Mouse (Mus musculus) cerebral cortex, adult 2 months (tissue): ENCODE data around the gene Rps6ka3.

Experiments used
- WGBS: fragments of 180-500 bp; shearing (Covaris S2); methylation state at CpG from one replicate; pipeline ENCODE4 v1.1.7; 2018; 5-methylcytosine and 5-hydroxymethylcytosine counted together

Rps6ka3 gene

GRCm38 (mm10) chrX:159210007-159210406, at the start of gene Rps6ka3:
Rps6ka3 (plus strand) TSS chrX:159210307.
- 88% methylated on average over 4 of the region's 4 CpGs for WGBS

- 92% methylated on average over 2 of the region's 2 CpGs for WGBS
Measured at GRCm38 (mm10) chrX:159169200-159169599, 40.9 kb upstream of the Rps6ka3 start.

- WGBS, result 83% methylated on average over 2 of the region's 2 CpGs
Measured at GRCm38 (mm10) chrX:159171579-159171978, 38.5 kb upstream of the Rps6ka3 start.

- 90% methylated on average over 4 of the region's 4 CpGs for WGBS
Measured at GRCm38 (mm10) chrX:159191581-159191980, 18.5 kb upstream of the Rps6ka3 start.

GRCm38 (mm10) chrX:159200101-159200500, 10.0 kb upstream of the Rps6ka3 start:
- WGBS, result 76% methylated on average over 5 of the region's 5 CpGs

- WGBS, result 34% methylated on average over 5 of the region's 5 CpGs
Measured at GRCm38 (mm10) chrX:159210892-159211583, 931 bp downstream of the Rps6ka3 start.

- WGBS, result 22% methylated on average over 3 of the region's 3 CpGs
Measured at GRCm38 (mm10) chrX:159215253-159215652, 5.1 kb downstream of the Rps6ka3 start.

- WGBS, result 68% methylated on average over 3 of the region's 3 CpGs
Measured at GRCm38 (mm10) chrX:159222474-159222873, 12.4 kb downstream of the Rps6ka3 start.

GRCm38 (mm10) chrX:159237275-159237674, 27.2 kb downstream of the Rps6ka3 start:
- WGBS, result 6% methylated on average over 1 of the region's 1 CpGs

GRCm38 (mm10) chrX:159254001-159254884, 44.1 kb downstream of the Rps6ka3 start:
- WGBS, result 18% methylated on average over 24 of the region's 27 CpGs

GRCm38 (mm10) chrX:159255123-159255978, 45.2 kb downstream of the Rps6ka3 start:
- WGBS, result under 1% methylated on average over 54 of the region's 71 CpGs

GRCm38 (mm10) chrX:159256040-159256852, 46.1 kb downstream of the Rps6ka3 start:
- WGBS, result 5% methylated on average over 33 of the region's 57 CpGs

GRCm38 (mm10) chrX:159256921-159257421, 46.9 kb downstream of the Rps6ka3 start:
- WGBS, result 5% methylated on average over 20 of the region's 20 CpGs

GRCm38 (mm10) chrX:159264681-159265080, 54.6 kb downstream of the Rps6ka3 start:
- 54% methylated on average over 3 of the region's 3 CpGs for WGBS

GRCm38 (mm10) chrX:159286765-159287164, 76.7 kb downstream of the Rps6ka3 start:
- WGBS, result 72% methylated on average over 5 of the region's 5 CpGs

- WGBS, result 97% methylated on average over 1 of the region's 1 CpGs
Measured at GRCm38 (mm10) chrX:159295879-159296278, 85.8 kb downstream of the Rps6ka3 start.

GRCm38 (mm10) chrX:159302349-159303311, 92.5 kb downstream of the Rps6ka3 start:
- 66% methylated on average over 11 of the region's 11 CpGs for WGBS

GRCm38 (mm10) chrX:159315293-159315692, 105.2 kb downstream of the Rps6ka3 start:
- 20% methylated on average over 7 of the region's 7 CpGs for WGBS

GRCm38 (mm10) chrX:159321342-159321741, 111.2 kb downstream of the Rps6ka3 start:
- 22% methylated on average over 8 of the region's 8 CpGs for WGBS

GRCm38 (mm10) chrX:159364506-159364905, 154.4 kb downstream of the Rps6ka3 start:
- WGBS, result 93% methylated on average over 3 of the region's 3 CpGs
